In the genomic region with DNA sequence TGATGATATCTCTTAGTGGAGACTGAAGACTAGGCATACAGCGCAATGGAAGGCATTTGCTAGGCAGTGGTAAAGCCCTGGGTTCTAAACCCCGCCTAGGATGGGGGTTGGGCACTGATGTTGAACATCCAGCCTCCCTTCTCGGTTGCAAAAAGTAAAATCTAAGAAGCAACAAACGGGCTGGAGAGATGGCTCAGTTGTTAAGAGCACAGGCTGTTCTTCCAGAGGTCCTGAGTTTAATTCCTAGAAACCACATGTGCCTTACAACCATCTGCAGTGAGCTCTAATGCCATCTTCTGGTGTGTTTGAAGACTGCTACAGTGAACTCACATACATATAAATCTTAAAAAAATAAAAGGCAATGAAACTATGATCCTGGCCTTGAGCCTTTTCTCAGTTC, we compare ENCODE assay signal across 24 mouse cellular contexts. TPM values are rescaled to one million over a fixed set of nuclear protein-coding genes. Genes with fewer than 3 reads are reported as not detected.
DNase-seq lines count a peak whose midpoint lies in the region; TF ChIP-seq lines count a peak whose summit lies in the region.
"Had no signal": no experiment of that assay in that cellular context is flagged by ENCODE, and none has a peak within 500 bp of the region (broad histone marks: within the 10 kb centered on the region; RNA-seq: fewer than 3 reads in every experiment).

No protein-coding gene starts in this region.

- DNase-seq in layer of hippocampus, adult 2 months (ENCODE audit: low spot score in 2 of 2), result no peak
- DNase-seq in layer of hippocampus, adult 11-12 months (ENCODE audit: low spot score), result no peak
- peak; percentile 51 for DNase-seq in thymus, postnatal 4 days
- DNase-seq in thymus, postnatal 25 days, result no peak
- peak; percentile 17 to 24 for DNase-seq in B cell, adult 2 months
- peak; percentile 58 for DNase-seq in splenic B cell, adult 2 months (ENCODE audit: low read depth, low spot score)
- DNase-seq in left cerebral cortex, postnatal 14 days (ENCODE audit: low spot score in 2 of 2), result no peak
- DNase-seq in liver, result no peak
- DNase-seq: adrenal gland, adult 8-10 months; adrenal gland, postnatal 14 days; adrenal gland, postnatal 36 days; cerebellum, adult 11-12 months; cerebellum, adult 2 months; cerebellum, adult 9-10 months; cerebellum, postnatal 10 days; cerebellum, postnatal 25 days; embryo, embryonic 11 days had no signal

- H3K4me3 ChIP-seq in layer of hippocampus, adult 2 months, result no peak overlapping the region
- H3K4me3 ChIP-seq: embryonic facial prominence, embryonic 13.5 days; embryonic facial prominence, embryonic 15.5 days; erythroblast, embryonic 14.5 days; forebrain, embryonic 10.5 days; forebrain, embryonic 12.5 days had no signal

- no peaks in the 10 kb centered on the region for H3K27me3 ChIP-seq in splenic B cell, adult 2 months (ENCODE audit: control insufficient read depth, insufficient read depth, low read length, poor library complexity, severe bottlenecking)
- H3K27me3 ChIP-seq: embryonic facial prominence, embryonic 13.5 days; embryonic facial prominence, embryonic 15.5 days; forebrain, embryonic 12.5 days; Patski had no signal

- H3K36me3 ChIP-seq in splenic B cell, adult 2 months (ENCODE audit: control insufficient read depth, insufficient read depth, low read length, poor library complexity, severe bottlenecking), result peaks cover 39% of the 10 kb centered on the region
- H3K36me3 ChIP-seq: embryonic facial prominence, embryonic 13.5 days; embryonic facial prominence, embryonic 15.5 days; forebrain, embryonic 10.5 days; forebrain, embryonic 12.5 days; G1E had no signal

- H3K27ac ChIP-seq in layer of hippocampus, adult 2 months, result no peak overlapping the region
- H3K27ac ChIP-seq: embryonic facial prominence, embryonic 13.5 days; embryonic facial prominence, embryonic 15.5 days; forebrain, embryonic 10.5 days; forebrain, embryonic 12.5 days had no signal

- intact Hi-C loops in left cerebral cortex, postnatal 14 days (cut with DNase I), result no loop called here

- peak; percentile 33 for TF ChIP-seq CTCF in layer of hippocampus, adult 2 months (conservative IDR thresholded peaks at IDR 0.05)

RNA-seq across cellular contexts. Expression of a gene that starts 13.2 kb away (rescaled TPM):
- under 1 TPM; 0.13 to 0.47 TPM for total RNA-seq in layer of hippocampus, adult 2 months (2021)
- total RNA-seq in left cerebral cortex, postnatal 14 days (2021), result under 1 TPM; 0.13 to 0.93 TPM

Comparison
In these comparisons a context has a peak if more than half of its experiments do, and no peak if none do; other contexts are left out.
1. DNase-seq: peak in thymus, postnatal 4 days (single experiment), B cell, adult 2 months (2 of 2) and splenic B cell, adult 2 months (single experiment); none in layer of hippocampus, adult 2 months (0 of 2), layer of hippocampus, adult 11-12 months (single experiment), thymus, postnatal 25 days (single experiment), left cerebral cortex, postnatal 14 days (0 of 2) and liver (single experiment).